Mouse (Mus musculus) retina, postnatal 7 days (tissue): Measurements from ENCODE around the gene Tmprss13.

Experiments
- DNase-seq: peaks from one replicate; pipeline ENCODE4 v3.0.0-alpha.2; 2012; ENCODE audit warnings: low read depth, low spot score

Gene Tmprss13

GRCm38 (mm10) chr9:45382336-45382735 lies 63.4 kb downstream of the Tmprss13 start:
- DNase-seq, result no peak

GRCm38 (mm10) chr9:45382834-45383233 lies 63.9 kb downstream of the Tmprss13 start:
- no peak for DNase-seq

GRCm38 (mm10) chr9:45383883-45384282 lies 65.0 kb downstream of the Tmprss13 start:
- DNase-seq, result no peak

GRCm38 (mm10) chr9:45386698-45387097 lies 67.8 kb downstream of the Tmprss13 start:
- no peak for DNase-seq

- peak; percentile 81 for DNase-seq
These were observed 69.6 kb downstream of the Tmprss13 start for GRCm38 (mm10) chr9:45388385-45388994.

GRCm38 (mm10) chr9:45389596-45389995 lies 70.7 kb downstream of the Tmprss13 start:
- DNase-seq, result no peak

- no peak for DNase-seq
These were observed 72.4 kb downstream of the Tmprss13 start for GRCm38 (mm10) chr9:45391299-45391698.

GRCm38 (mm10) chr9:45395218-45395617 lies 76.3 kb downstream of the Tmprss13 start:
- DNase-seq, result no peak

GRCm38 (mm10) chr9:45395796-45396195 lies 76.9 kb downstream of the Tmprss13 start:
- no peak for DNase-seq
